Mouse (Mus musculus) right cerebral cortex, postnatal 36 days (tissue): ENCODE measurements around the gene Narfl.
"Not testable (repeated sequence)": the region's sequence is repeated elsewhere in the genome, so short reads cannot be mapped to it uniquely, and the experiment has no call there.

ENCODE experiments used
- DNase-seq, 2 experiments: peaks; one replicate each; pipeline ENCODE4 v3.0.0; 2022; ENCODE audit warnings: low spot score in 2 of 2, mixed read lengths in 1 of 2

Gene Narfl

DNA sequence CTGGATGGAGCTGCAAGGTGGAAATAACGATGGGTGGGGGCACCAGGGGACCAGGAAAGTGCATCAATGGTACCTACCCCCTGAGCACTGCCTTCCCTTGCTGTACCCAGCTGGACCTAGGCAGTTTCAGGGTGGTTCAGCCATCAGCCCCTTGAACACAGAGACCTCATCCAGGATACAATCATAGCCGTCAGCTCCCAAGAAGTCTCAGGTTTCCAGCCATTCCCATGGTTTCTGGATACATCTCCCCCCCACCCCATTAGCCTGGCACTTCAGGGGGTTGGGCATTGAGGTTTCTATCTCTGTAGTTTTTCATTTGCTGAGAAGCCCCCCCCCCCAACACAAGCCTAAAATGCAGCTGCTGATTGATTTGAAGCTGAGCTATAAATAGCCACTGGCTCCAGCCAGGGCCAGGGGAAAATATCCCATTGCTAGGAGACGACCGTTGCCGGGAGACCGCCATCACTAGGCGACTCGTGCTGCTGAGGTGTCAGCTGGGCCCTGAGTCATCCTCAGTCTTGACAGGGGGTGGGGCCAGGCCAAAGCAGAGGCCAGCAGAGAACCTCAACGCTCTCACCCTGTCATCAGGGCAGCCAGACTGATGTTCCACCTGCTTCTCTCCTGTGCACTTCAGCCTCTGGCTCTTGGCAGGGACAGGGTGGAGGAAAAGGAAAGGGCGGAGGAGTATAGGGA is 29.4 kb downstream of the Narfl start:
- DNase-seq = peak; percentile 87 to 88

- no peak for DNase-seq
These were observed 32.9 kb downstream of the Narfl start for GRCm38 (mm10) chr17:25806507-25806906.

GRCm38 (mm10) chr17:25807452-25807851 is 33.9 kb downstream of the Narfl start:
- DNase-seq = not testable (repeated sequence)

GRCm38 (mm10) chr17:25808028-25808427 is 34.5 kb downstream of the Narfl start:
- DNase-seq = no peak

- peak; percentile 87 to 90 for DNase-seq
These were observed 35.4 kb downstream of the Narfl start, which contains the start of gene Fbxl16 for GRCm38 (mm10) chr17:25808789-25809605. Fbxl16 (plus strand) TSS chr17:25809085.

DNA sequence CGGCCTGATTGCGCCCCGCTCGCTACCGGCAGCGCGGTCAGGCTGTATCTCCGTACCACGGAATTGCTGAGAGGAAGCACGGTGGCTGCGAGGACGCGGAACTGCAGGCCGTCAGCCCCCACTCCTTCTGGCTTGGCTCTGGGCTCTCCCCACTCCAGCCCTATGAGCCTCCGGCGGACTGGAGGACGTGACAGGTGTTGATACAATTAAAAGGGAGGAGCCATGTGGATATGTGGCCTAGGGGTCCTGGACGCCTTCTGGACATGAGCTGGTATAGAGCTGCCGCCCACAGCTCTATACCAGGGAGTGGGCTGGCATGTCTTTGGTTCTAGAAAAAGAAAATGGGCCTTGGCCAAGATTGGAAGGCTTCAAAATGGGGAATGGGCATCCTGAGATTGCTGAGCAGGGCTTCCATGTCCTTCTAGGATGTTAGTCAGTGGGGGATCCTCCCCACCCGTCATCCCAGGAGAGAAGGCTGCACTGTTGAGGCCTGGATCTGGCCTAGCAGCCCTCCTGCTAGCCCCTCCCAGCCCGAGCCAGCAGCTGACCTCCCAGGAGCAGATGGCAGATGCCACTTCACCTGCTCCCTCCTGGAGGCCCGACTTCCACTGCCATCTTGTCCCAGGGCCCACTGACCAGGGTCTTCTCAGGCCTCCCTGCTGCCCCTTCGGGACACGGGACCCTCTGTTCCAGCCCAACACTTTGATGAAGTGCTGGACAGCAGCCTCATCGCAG is 36.2 kb downstream of the Narfl start:
- DNase-seq = no peak

GRCm38 (mm10) chr17:25810890-25811289 is 37.3 kb downstream of the Narfl start:
- DNase-seq = no peak

DNA sequence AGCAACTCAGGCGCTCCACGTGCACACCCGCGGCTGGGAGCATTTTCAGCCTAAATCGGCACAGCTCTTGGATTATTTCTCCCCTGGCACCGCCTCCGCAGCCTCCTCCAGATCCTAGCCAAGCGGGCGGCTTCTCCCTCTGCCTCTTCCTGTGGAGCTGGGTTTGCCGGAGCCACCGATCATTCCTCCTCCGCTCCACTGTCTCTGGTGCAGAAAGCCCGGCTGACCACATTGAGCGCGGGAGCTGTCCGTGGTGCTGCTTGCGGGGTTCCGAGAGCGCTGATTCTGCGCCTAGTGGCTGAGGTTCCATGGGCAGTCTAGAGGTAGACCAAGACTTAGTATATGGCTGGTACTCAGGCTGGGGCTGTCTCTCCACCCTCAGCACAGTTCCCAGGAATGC is 39.9 kb downstream of the Narfl start:
- peak; percentile 88 to 92 for DNase-seq

- no peak for DNase-seq
These were observed 44.1 kb downstream of the Narfl start for GRCm38 (mm10) chr17:25817662-25818061.

DNA sequence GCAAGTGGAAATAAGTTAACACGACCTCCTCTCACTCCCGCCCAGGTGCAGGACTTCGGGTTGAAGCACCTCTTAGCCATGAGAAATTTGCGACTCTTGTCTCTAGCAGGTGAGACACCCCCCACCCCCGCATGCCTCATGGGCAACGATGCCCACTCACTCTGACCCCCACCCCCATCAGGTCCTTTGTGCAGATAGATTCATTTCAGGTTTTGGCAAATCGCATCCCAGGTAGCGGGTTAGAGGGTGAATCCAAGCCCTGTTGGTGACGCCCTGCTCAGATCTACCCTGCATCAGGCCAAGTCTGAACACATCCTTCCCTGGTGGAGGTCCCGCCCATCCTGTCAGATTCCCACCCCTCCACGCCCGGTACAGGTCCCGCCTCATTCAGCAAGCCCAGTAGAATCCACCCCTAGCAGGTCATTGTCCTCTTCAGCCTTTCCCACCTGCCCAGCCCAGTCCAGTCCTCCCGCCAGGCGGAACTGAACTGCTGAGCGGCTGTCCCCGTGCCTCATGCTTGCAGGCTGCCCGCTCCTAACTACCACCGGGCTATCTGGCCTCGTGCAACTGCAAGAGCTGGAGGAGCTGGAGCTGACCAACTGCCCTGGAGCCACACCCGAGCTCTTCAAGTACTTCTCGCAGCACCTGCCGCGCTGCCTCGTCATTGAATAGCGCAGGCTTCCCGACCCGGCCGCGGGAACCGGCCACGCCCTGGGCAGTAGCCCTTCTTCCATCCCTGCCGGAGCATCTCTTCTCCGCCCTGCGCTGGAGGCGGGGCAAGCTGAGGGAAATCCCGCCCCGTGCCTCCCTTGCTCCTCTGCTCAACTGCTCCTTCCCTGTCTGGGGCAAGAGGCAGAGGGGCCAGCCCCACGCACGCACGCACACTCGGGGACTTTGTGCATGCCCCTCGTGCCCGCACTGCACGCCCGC is 45.5 kb downstream of the Narfl start:
- DNase-seq = no peak

DNA sequence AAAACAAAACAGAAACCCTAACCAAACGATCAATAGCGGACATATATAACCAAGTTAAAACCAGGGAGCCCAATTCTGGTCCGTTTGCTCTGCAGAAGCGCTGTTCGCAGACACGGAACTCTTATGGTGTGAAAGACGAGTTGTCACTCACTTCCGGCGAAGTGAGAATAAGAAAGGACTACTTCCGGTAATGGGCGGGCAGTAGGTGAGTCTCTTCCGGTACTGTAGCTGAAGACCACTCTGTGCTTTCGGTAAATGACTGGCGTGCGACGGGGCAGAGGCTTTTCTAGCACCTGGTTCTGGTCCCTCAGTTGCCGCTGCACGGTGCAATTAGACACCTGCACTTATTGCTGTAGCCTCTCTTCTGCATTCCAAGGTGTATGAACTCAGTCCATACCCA is 49.9 kb downstream of the Narfl start, which contains the start of gene Wdr24:
Wdr24 (plus strand) TSS at position 176 of the 400 bp plus-strand sequence.
- peak in 1 of 2 experiments; percentile 71 for DNase-seq

- DNase-seq = no peak
These were observed 51.0 kb downstream of the Narfl start for GRCm38 (mm10) chr17:25824362-25825142.

GRCm38 (mm10) chr17:25825311-25825710 is 51.7 kb downstream of the Narfl start:
- no peak for DNase-seq

DNA sequence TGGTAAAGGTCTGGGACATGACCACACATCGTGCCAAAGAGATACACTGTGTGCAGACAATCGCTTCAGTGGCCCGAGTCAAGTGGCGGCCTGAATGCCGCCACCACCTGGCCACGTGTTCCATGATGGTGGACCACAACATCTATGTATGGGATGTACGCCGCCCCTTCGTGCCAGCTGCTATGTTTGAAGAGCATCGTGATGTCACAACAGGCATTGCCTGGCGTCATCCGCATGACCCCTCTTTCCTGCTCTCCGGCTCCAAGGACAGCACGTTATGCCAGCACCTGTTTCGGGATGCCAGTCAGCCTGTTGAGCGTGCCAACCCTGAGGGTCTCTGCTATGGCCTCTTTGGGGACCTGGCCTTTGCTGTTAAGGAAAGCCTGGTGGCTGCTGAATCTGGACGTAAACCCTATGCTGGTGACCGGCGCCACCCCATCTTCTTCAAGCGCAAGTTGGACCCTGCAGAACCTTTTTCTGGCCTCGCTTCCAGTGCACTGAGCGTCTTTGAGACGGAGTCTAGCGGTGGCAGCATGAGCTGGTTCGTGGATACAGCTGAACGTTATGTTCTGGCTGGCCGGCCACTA is 52.5 kb downstream of the Narfl start:
- no peak for DNase-seq

DNA sequence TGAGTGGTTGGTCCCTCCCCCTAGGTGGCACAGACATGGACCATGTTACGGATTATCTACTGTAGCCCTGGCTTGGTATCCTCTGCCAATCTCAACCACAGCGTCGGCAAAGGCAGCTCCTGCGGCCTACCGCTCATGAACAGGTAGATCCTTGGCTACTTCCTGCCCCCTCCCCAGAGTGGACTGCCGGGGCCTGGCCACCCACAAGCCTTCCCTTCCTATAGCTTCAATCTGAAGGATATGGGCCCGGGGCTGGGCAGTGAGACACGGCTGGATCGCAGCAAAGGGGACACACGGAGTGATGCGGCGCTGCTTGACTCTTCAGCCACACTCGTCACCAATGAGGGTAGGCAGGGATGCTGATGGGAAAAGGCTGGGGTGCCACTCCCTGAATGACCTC is 53.4 kb downstream of the Narfl start:
- no peak for DNase-seq

- DNase-seq = no peak
These were observed 54.1 kb downstream of the Narfl start for GRCm38 (mm10) chr17:25827546-25828222.

GRCm38 (mm10) chr17:25828223-25828594 is 54.6 kb downstream of the Narfl start:
- DNase-seq = no peak

- DNase-seq = peak; percentile 82
These were observed 55.4 kb downstream of the Narfl start, which contains the start of gene Jmjd8 for GRCm38 (mm10) chr17:25828712-25829557. Jmjd8 (plus strand) TSS chr17:25828867.
